ENCODE assay signal across 8 mouse cellular contexts in the genomic region with DNA sequence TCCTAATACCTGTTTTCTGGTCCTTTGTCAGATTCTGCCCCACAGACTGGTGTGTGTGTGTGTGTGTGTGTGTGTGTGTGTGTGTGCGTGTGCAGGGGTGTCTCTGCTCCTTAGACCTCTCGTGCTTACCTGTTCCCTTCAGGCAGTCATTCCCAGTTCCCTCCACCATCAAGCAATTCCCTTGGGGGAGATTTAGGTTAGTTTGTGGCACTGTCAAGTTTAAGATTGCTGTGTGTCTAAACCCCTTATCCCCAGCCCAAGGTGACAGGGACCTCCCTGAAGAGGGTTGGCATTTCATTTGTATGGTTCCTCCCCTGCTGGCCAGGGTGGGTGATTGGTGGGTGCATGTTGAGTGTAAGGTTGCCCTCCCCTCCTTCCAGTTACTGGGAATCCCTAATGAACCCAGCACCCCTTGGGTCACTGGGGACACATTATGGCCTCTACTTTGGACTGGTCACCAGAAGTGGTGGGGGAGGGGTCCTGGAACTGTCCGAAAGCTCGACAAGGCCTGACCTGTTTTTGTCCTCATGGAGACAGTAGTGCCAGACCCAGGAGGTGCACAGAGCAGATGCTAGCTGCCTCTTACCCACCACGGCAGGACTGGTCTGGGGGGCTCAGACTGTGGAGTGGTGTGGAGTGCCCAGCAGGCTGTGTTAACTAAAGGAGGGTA. TPM values are rescaled to one million over a fixed set of nuclear protein-coding genes. Genes with fewer than 3 reads are reported as not detected.
DNase-seq lines count a peak whose midpoint lies in the region; ATAC-seq and TF ChIP-seq lines count a peak whose summit lies in the region.

No protein-coding gene starts in this region.

- no peaks in the 10 kb centered on the region for H3K9me3 ChIP-seq in forebrain, embryonic 13.5 days (replicated peaks)
- no peaks in the 10 kb centered on the region for H3K9me3 ChIP-seq in forebrain, postnatal 0 days (ENCODE audit: low read length)
- H3K9me3 ChIP-seq in midbrain, embryonic 13.5 days: no peaks in the 10 kb centered on the region
- H3K9me3 ChIP-seq in midbrain, embryonic 16.5 days (replicated peaks; ENCODE audit: control insufficient read depth, low read length, poor library complexity, severe bottlenecking): no peaks in the 10 kb centered on the region
- H3K9me3 ChIP-seq in stomach, embryonic 14.5 days (ENCODE audit: control insufficient read depth, low read depth, low read length): no peaks in the 10 kb centered on the region

- no peak overlapping the region for H3K9ac ChIP-seq in forebrain, embryonic 13.5 days
- no peak overlapping the region for H3K9ac ChIP-seq in forebrain, postnatal 0 days
- no peak overlapping the region for H3K9ac ChIP-seq in midbrain, embryonic 13.5 days (replicated peaks)
- no peak overlapping the region for H3K9ac ChIP-seq in midbrain, embryonic 16.5 days (ENCODE audit: low read depth, low read length)
- peak overlapping the region; percentile 42 for H3K9ac ChIP-seq in stomach, embryonic 14.5 days (replicated peaks; ENCODE audit: low read depth, low read length)

- no peaks in the 10 kb centered on the region for H3K36me3 ChIP-seq in forebrain, embryonic 13.5 days (ENCODE audit: poor library complexity, severe bottlenecking)
- H3K36me3 ChIP-seq in forebrain, postnatal 0 days (ENCODE audit: insufficient read depth): no peaks in the 10 kb centered on the region
- no peaks in the 10 kb centered on the region for H3K36me3 ChIP-seq in midbrain, embryonic 13.5 days
- no peaks in the 10 kb centered on the region for H3K36me3 ChIP-seq in midbrain, embryonic 16.5 days (ENCODE audit: control insufficient read depth, insufficient read depth, low read length)
- no peaks in the 10 kb centered on the region for H3K36me3 ChIP-seq in stomach, embryonic 14.5 days (ENCODE audit: control insufficient read depth, insufficient read depth, low read length)

- H3K4me1 ChIP-seq in forebrain, embryonic 13.5 days: peaks cover 25% of the 10 kb centered on the region; the same call in 1 of the 2 replicates
- no peaks in the 10 kb centered on the region for H3K4me1 ChIP-seq in forebrain, postnatal 0 days (ENCODE audit: insufficient read depth)
- H3K4me1 ChIP-seq in midbrain, embryonic 13.5 days (replicated peaks): peaks cover 12% of the 10 kb centered on the region
- H3K4me1 ChIP-seq in midbrain, embryonic 16.5 days (ENCODE audit: control insufficient read depth, insufficient read depth, low read length): peaks cover 2% of the 10 kb centered on the region; the same call in 1 of the 2 replicates
- peaks cover 30% of the 10 kb centered on the region for H3K4me1 ChIP-seq in stomach, embryonic 14.5 days (ENCODE audit: control insufficient read depth, insufficient read depth, low read length)

- H3K4me2 ChIP-seq in forebrain, embryonic 13.5 days: peak overlapping the region; percentile 26; the same call in 1 of the 2 replicates
- no peak overlapping the region; the same call in 1 of the 2 replicates for H3K4me2 ChIP-seq in forebrain, postnatal 0 days (ENCODE audit: low read depth)
- 0 out of 2 replicates have a peak overlapping the region, but pooled peaks have one; percentile 1 for H3K4me2 ChIP-seq in midbrain, embryonic 13.5 days (replicated peaks)
- H3K4me2 ChIP-seq in midbrain, embryonic 16.5 days (ENCODE audit: low read length): no peak overlapping the region
- H3K4me2 ChIP-seq in stomach, embryonic 14.5 days (replicated peaks; ENCODE audit: low read depth, low read length): peak overlapping the region; percentile 70

- no peak for TF ChIP-seq CTCF in forebrain, postnatal 0 days (IDR thresholded peaks at IDR 0.05; ENCODE audit: low read depth)

- no peak for ATAC-seq in forebrain, embryonic 13.5 days
- no peak for ATAC-seq in forebrain, postnatal 0 days
- no peak for ATAC-seq in midbrain, embryonic 13.5 days
- ATAC-seq in midbrain, embryonic 16.5 days: no peak
- ATAC-seq in stomach, embryonic 14.5 days (ENCODE audit: insufficient number of reproducible peaks, insufficient read depth, low FRiP score, low read depth): no peak

- no peak for DNase-seq in forebrain, postnatal 0 days
- peak; percentile 51 to 64 for DNase-seq in kidney, postnatal 4 days
- no peak for DNase-seq in left cerebral cortex, adult 18-20 months (ENCODE audit: low spot score in 2 of 2)
- DNase-seq in left cerebral cortex, adult 8-10 months (ENCODE audit: low spot score in 2 of 2): no peak

- no peak overlapping the region for H3K4me3 ChIP-seq in forebrain, embryonic 13.5 days
- H3K4me3 ChIP-seq in forebrain, postnatal 0 days (ENCODE audit: low read depth, low read length): no peak overlapping the region
- H3K4me3 ChIP-seq in midbrain, embryonic 13.5 days (replicated peaks): no peak overlapping the region
- H3K4me3 ChIP-seq in midbrain, embryonic 16.5 days (ENCODE audit: low read depth, low read length): no peak overlapping the region
- peak overlapping the region; percentile 29 for H3K4me3 ChIP-seq in stomach, embryonic 14.5 days (ENCODE audit: low read depth, low read length)

- 63% methylated on average over 5 of the region's 5 CpGs for WGBS in forebrain, embryonic 13.5 days
- WGBS in forebrain, postnatal 0 days: 71% methylated on average over 5 of the region's 5 CpGs
- 70% methylated on average over 5 of the region's 5 CpGs for WGBS in midbrain, embryonic 13.5 days
- WGBS in midbrain, embryonic 16.5 days: 74% methylated on average over 5 of the region's 5 CpGs
- 47% methylated on average over 5 of the region's 5 CpGs for WGBS in stomach, embryonic 14.5 days

- H3K27me3 ChIP-seq in forebrain, embryonic 13.5 days: no peaks in the 10 kb centered on the region
- no peaks in the 10 kb centered on the region for H3K27me3 ChIP-seq in forebrain, postnatal 0 days (ENCODE audit: insufficient read depth, low read length)
- H3K27me3 ChIP-seq in midbrain, embryonic 13.5 days: no peaks in the 10 kb centered on the region
- H3K27me3 ChIP-seq in midbrain, embryonic 16.5 days (ENCODE audit: control insufficient read depth, insufficient read depth, low read depth, low read length): no peaks in the 10 kb centered on the region
- no peaks in the 10 kb centered on the region for H3K27me3 ChIP-seq in stomach, embryonic 14.5 days (ENCODE audit: control insufficient read depth, insufficient read depth, low read length)

- H3K27ac ChIP-seq in forebrain, embryonic 13.5 days: no peak overlapping the region
- no peak overlapping the region for H3K27ac ChIP-seq in forebrain, postnatal 0 days (ENCODE audit: low read depth, low read length)
- no peak overlapping the region for H3K27ac ChIP-seq in midbrain, embryonic 13.5 days
- H3K27ac ChIP-seq in midbrain, embryonic 16.5 days (ENCODE audit: low read length): no peak overlapping the region
- peak overlapping the region; percentile 93 for H3K27ac ChIP-seq in stomach, embryonic 14.5 days (ENCODE audit: low read length)

RNA-seq across cellular contexts. Expression of a gene that starts 31.1 kb away (rescaled TPM):
- 4.8 and 6.0 TPM in 2 replicates for polyA plus RNA-seq in forebrain, embryonic 13.5 days (2015; fragmentation: Nextera tagmentation; extraction: Ambion mirVana)
- 14.3 and 15.8 TPM in 2 replicates for total RNA-seq in forebrain, postnatal 0 days (2014; rRNA removed)
- polyA plus RNA-seq in forebrain, postnatal 0 days (2015; fragmentation: Nextera tagmentation; extraction: Ambion mirVana): 8.0 and 10.5 TPM in 2 replicates
- polyA plus RNA-seq in midbrain, embryonic 13.5 days (2015; fragmentation: Nextera tagmentation; extraction: Ambion mirVana): 6.2 and 7.8 TPM in 2 replicates
- polyA plus RNA-seq in midbrain, embryonic 16.5 days (2015; fragmentation: Nextera tagmentation; extraction: Ambion mirVana): 8.8 and 11.4 TPM in 2 replicates
- polyA plus RNA-seq in stomach, embryonic 14.5 days (2014; fragmentation: Nextera tagmentation; extraction: Ambion mirVana): 119 and 131 TPM in 2 replicates
- 10 to 100 TPM; 15.6 to 24.1 TPM for total RNA-seq in left cerebral cortex, adult 18-20 months (2021)
- 10 to 100 TPM; 19.6 to 32.5 (median 25.3) TPM for total RNA-seq in left cerebral cortex, adult 8-10 months (2022)

RNA-seq across cellular contexts. Expression of a gene that starts 31.8 kb away (rescaled TPM):
- not detected in 2 replicates for polyA plus RNA-seq in forebrain, embryonic 13.5 days (2015; fragmentation: Nextera tagmentation; extraction: Ambion mirVana)
- not detected in 2 replicates for total RNA-seq in forebrain, postnatal 0 days (2014; rRNA removed)
- not detected in 2 replicates for polyA plus RNA-seq in forebrain, postnatal 0 days (2015; fragmentation: Nextera tagmentation; extraction: Ambion mirVana)
- polyA plus RNA-seq in midbrain, embryonic 13.5 days (2015; fragmentation: Nextera tagmentation; extraction: Ambion mirVana): not detected in 2 replicates
- 0.65 and 0.69 TPM in 2 replicates for polyA plus RNA-seq in midbrain, embryonic 16.5 days (2015; fragmentation: Nextera tagmentation; extraction: Ambion mirVana)
- 0.31 and 8.0 TPM in 2 replicates for polyA plus RNA-seq in stomach, embryonic 14.5 days (2014; fragmentation: Nextera tagmentation; extraction: Ambion mirVana)
- total RNA-seq in left cerebral cortex, adult 18-20 months (2021): 1 to 10 TPM in 1 of 2 experiments, not detected in 1; 1.3 TPM
- 1 to 10 TPM in 2 of 4 experiments, not detected in 2; 1.2 to 1.6 TPM for total RNA-seq in left cerebral cortex, adult 8-10 months (2022)

RNA-seq across cellular contexts. Expression of a gene that starts 42.6 kb away (rescaled TPM):
- polyA plus RNA-seq in forebrain, embryonic 13.5 days (2015; fragmentation: Nextera tagmentation; extraction: Ambion mirVana): 26.2 and 32.2 TPM in 2 replicates
- total RNA-seq in forebrain, postnatal 0 days (2014; rRNA removed): 94.2 and 104 TPM in 2 replicates
- polyA plus RNA-seq in forebrain, postnatal 0 days (2015; fragmentation: Nextera tagmentation; extraction: Ambion mirVana): 66.2 and 72.4 TPM in 2 replicates
- 16.6 and 18.9 TPM in 2 replicates for polyA plus RNA-seq in midbrain, embryonic 13.5 days (2015; fragmentation: Nextera tagmentation; extraction: Ambion mirVana)
- polyA plus RNA-seq in midbrain, embryonic 16.5 days (2015; fragmentation: Nextera tagmentation; extraction: Ambion mirVana): 31.6 and 35.5 TPM in 2 replicates
- polyA plus RNA-seq in stomach, embryonic 14.5 days (2014; fragmentation: Nextera tagmentation; extraction: Ambion mirVana): 8.9 and 20.7 TPM in 2 replicates
- total RNA-seq in left cerebral cortex, adult 18-20 months (2021): 100 to 1,000 TPM; 347 to 370 TPM
- total RNA-seq in left cerebral cortex, adult 8-10 months (2022): 100 to 1,000 TPM; 370 to 394 (median 377) TPM

Comparison
In these comparisons a context has a peak if more than half of its experiments do, and no peak if none do; other contexts are left out.
1. H3K4me2 ChIP-seq: peak in forebrain, embryonic 13.5 days (single experiment), midbrain, embryonic 13.5 days (single experiment) and stomach, embryonic 14.5 days (single experiment); none in forebrain, postnatal 0 days (single experiment) and midbrain, embryonic 16.5 days (single experiment).
2. DNase-seq: peak in kidney, postnatal 4 days (2 of 2); none in forebrain, postnatal 0 days (single experiment), left cerebral cortex, adult 18-20 months (0 of 2) and left cerebral cortex, adult 8-10 months (0 of 2).